Mouse (Mus musculus): ENCODE data around the gene Fkbp8.

DNA sequence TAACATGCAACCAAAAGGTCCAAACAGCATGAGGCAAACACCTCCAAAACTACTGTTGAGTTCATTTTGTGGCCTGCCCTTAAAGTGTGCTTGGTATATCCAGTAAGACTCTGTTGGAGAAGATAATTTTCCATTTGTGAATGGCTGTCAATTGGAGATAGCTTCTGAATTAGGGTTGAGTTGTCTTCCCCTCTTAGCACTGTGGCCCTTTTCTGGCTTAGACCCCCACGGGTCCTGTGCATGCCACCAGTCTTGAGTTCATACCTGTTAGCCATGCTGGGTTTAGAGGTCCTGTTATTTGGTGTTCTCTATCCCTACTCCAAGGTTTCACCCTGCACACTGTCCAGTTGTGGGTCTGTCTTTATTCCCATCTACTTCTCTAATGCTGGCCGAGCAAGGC lies 15.8 kb upstream of the Fkbp8 start:
- no peak for TF ChIP-seq CTCF (conservative IDR thresholded peaks at IDR 0.05; ENCODE audit: low read length)
- TF ChIP-seq POU5F1 (IDR thresholded peaks at IDR 0.05; ENCODE audit: borderline replicate concordance, low read length): no peak
- TF ChIP-seq NANOG (IDR thresholded peaks at IDR 0.05; ENCODE audit: borderline replicate concordance, low read length): no peak

Data from E14TG2a.4 (cell line).